Mouse (Mus musculus) lung, adult 2 months (tissue): Measurements from ENCODE around the gene St6galnac1.

Experiments used
- CTCF ChIP-seq: fragments of 200-500 bp; IDR thresholded peaks from 2 replicates; pipeline ENCODE4 v1.5.1; 2011; ENCODE audit warnings: mild to moderate bottlenecking, low read length, control low read depth; ENCODE audit not compliant: insufficient read depth
- POLR2A ChIP-seq: fragments of 200-500 bp; IDR thresholded peaks from 2 replicates; pipeline ENCODE4 v1.6.1; 2011; ENCODE audit warnings: low read depth, mild to moderate bottlenecking, control low read depth, low read length, borderline replicate concordance; ENCODE audit errors: extremely low read depth

DNA sequence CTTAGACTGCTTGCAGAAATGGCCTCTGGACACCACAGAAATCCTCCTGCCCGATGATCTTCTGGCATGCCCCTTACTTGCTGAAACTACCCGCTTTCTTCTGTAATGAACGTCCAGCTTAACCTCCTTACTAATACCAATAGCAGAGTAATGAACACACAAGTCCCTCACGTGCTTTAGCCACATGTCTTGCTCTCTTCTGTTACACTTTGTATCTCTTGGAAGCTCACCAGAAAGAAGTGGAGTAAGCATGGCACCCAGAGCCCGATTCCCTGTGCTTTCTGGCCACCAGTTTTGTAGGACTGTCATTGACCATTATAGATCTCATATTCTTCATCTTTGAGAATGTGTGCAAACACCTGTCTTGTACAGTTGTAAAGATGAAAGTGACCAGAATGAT is 5.4 kb downstream of the St6galnac1 start:
- TF ChIP-seq CTCF, result no peak
- TF ChIP-seq POLR2A, result no peak
